Mouse (Mus musculus) frontal cortex, adult (tissue): ENCODE results near the gene Gm26661.
A peak's percentile ranks its signal among the peaks of the same experiment; 100 is the strongest.

Experiments
- ATAC-seq: cut with Nextera tagmentation; 2 replicates; pipeline ENCODE4 v1.9.2; 2017; ENCODE audit warnings: mild to moderate bottlenecking, moderate library complexity, mixed read lengths; ENCODE audit not compliant: low TSS enrichment

Gene Gm26661

DNA sequence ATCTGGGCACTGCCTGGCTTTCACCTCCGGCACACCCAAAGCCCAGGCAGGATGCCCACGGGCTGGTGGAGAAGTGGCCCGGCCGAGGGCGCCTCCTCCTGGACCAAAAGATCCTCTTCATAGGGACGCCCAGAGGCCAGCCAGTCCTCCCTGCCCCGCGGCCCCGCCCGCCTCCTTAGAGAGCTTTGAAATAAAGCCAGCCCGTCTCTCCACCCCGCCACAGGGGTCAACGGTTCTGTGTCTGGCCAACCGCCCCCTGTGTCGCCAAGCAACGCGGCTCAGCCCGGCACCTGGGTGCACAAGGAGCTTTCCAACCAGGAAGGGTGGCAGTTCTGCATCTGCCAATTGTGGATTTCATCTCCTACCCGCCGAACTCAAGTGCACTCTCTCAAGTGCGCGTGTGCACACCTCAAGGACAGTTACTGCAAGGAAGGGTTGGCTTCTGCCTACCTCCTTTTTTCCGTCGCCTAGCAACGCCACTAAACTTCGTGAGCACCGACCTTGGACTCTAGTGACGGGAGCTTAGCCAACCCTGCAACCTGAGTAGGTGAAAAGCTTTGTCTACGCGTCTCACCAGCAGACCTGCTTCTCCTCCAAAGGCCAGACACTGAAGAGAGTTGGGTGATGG is at the start of gene Gm26661:
Gene Gm26661 (plus strand): TSS at position 56 of the 628 bp plus-strand sequence.
- ATAC-seq: peak; percentile 88

- ATAC-seq: peak; percentile 84
Measured at GRCm38 (mm10) chr14:7748944-7749763, 42.2 kb upstream of the Gm26661 start.

- no peak; the same call in 1 of the 2 replicates for ATAC-seq
Measured at GRCm38 (mm10) chr14:7749764-7750089, 41.7 kb upstream of the Gm26661 start.

GRCm38 (mm10) chr14:7765569-7766314 is 25.6 kb upstream of the Gm26661 start:
- peak; percentile 97 for ATAC-seq

DNA sequence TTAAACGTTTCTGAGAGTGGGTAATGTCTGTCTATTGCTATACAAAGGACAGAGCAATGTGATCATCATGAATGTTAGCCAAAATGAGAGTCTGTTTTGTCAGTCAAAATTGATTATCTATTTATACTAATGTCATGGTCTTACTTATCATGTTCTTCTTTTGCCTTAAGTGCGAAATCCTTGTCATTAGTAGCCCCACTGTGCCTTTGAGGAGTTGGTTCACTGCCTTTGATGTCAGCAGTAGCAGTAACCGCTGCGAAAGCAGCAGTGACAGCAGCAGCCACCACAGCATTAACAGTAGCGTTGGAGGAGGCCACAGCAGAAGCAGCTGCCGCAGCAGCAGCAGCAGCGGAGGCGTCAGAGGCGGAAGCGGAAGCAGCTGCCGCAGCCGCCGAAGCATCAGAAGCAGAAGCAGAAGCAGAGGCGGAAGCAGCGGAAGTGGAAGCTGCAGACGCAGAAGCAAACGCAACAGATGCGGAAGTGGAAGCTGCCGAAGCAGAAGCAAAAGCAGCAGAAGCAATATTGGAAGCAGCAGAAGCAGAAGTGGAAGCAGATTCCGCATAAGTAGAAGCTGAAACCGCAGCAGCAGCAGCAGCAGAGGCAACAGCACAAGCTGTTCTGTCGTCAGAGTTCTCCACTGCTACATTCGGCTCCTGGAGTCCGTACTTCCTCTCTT is 17.5 kb upstream of the Gm26661 start:
- peak; percentile 96 for ATAC-seq

DNA sequence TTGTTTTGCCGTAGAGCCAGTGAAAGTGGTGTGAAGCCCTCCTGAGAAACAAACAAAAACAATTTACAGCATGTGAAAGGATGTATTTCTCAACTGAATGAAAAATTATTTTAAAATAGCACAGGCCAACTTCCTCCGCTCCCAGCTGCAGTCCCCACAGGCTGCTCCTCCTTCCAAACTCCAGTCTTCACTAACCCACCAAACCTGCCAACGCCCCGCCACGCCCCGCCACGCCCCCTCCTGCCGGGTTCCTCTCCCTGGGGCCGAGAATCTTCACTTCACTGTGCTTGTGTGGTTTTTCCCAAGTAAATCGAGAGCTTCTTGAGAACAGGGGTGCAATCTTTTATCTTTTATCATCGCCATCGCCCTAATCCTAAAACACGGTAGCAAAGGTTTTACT is 5.3 kb upstream of the Gm26661 start:
- no peak for ATAC-seq

DNA sequence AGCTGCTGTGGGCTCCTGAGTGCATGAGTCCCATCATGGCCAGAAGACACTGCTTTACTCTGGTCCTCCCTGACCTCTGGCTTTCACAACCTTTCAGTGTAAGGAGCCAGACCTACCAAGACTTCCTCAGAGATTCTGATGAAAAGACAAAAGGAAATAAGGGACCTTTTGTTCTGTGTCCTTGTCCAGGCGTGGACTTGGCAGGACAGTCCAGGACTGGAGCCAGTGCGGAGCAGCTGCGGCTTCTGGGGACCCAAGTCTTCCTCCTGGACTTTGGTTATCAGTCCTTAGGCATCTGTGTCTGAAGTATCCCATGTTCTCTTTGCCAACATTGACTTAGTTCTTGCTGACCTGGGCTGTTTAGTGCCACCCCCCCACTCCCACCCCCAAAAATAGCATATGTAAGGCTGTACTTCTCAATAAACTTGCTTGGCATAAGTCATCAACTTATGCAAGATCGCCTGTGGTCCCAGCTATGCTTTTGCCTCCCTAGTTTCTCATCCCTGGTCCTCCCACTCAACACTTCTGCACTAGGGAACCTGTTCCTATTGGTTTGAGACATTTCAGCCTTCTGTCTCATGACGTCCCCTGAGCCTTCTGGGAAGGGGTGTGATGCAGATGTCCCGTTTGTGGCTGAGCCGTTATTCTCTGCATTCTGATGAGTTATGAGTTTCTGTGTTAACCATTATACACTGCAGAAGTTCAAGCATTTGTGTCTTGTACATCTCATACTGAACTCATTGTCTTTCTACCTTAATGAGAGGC is 1.9 kb upstream of the Gm26661 start:
- peak; percentile 91 for ATAC-seq

GRCm38 (mm10) chr14:7791061-7791531 is 291 bp upstream of the Gm26661 start:
- no peak; the same call in 1 of the 2 replicates for ATAC-seq

- no peak for ATAC-seq
Measured at GRCm38 (mm10) chr14:7795961-7796360, 4.6 kb downstream of the Gm26661 start.

GRCm38 (mm10) chr14:7800611-7801010 is 9.2 kb downstream of the Gm26661 start:
- no peak for ATAC-seq

DNA sequence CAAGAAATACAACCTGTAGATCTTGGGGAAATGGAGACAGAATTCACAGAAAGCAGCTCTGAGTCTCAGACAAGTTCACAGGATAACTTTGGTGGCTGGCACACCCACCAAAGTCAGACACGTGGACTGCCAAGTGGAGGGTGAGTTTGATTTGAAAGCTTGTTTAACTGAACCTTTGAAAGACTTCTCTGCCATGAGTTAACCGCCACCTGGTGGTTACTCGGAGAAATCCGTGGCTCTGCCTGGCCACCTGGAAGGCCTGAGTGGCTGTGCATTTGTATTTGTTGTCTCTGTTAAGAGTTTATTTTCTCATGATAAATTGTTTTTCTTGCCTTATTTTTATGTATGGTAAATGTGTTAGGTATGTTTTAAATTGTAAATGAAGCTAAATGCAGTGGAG is 10.4 kb downstream of the Gm26661 start:
- peak; percentile 96 for ATAC-seq

DNA sequence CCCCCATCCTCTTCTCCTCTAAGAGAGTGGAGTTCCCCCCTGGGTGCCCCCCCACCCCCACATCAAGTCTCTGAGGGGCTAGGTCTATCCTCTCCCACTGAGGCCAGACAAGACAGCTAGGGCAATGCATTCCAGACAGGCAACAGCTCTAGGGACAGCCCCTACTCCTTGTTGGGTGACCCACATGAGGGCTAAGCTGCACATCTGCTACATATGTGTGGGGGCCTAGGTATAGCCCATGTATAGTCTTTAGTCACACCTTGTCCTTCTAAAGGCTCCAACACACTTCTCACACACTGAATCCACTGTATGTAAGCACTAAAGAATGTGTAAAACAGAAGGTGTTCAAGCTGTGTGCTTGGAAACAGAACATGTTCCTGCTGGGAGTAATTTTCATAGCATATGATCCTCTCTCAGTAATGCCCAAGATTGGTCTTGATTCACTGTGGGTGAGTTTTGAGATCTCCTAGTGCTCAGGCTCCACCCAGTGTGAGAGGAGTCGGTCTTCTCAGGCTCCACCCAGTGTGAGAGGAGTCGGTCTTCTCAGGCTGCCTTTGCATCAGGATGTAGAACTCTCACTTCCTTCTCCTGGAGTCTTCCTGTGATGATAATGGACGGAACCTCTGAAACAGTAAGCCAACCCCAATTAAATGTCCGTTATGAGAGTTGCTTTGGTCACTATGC is 12.6 kb downstream of the Gm26661 start:
- 0 out of 2 replicates have a peak, but pooled peaks have one; percentile 22 for ATAC-seq

- ATAC-seq: no peak
Measured at GRCm38 (mm10) chr14:7804558-7804905, 13.1 kb downstream of the Gm26661 start.

DNA sequence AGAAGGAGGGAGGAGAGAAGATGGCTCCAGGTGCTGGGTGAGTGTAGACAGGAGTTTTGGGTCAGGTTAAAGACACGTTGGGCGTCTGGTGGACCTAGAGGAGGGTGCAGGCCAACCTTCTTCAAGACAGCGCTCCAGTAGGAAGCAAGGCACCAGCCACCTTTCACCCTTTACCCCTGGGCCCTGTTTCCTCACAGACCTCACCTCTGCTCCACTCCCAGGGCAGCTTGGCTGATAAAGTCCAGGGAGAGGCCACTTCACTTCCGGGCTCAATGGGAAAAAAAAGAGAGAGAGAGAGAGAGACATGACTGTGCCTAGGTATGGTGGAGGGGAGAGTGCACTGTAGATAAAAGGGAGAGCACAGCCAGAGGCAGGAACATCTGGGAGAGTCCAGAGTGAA is 16.3 kb downstream of the Gm26661 start:
- no peak for ATAC-seq

DNA sequence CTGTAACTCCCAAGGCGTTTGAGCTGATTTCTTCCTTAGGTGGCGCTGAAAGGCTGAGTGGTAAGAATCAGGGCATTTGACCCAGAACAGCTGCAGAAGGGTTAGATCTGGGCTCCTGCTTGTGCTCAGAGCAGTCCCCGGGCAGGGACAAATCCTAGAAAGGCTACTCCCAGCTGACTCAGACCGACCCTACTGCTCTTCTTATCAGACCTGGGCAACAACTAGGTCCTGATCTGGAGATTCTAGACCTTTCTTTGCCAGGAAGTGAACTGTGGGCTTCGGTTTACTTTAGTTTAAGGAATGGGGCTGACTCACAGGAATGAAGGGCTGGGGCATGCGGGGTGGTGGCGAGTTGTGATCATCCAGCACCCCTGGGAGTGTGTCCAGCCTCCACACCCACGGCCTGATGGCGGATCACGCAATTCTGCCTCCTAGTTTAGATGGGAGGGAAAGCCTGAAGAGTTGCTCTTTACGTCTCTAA is 17.2 kb downstream of the Gm26661 start:
- ATAC-seq: peak; percentile 75

DNA sequence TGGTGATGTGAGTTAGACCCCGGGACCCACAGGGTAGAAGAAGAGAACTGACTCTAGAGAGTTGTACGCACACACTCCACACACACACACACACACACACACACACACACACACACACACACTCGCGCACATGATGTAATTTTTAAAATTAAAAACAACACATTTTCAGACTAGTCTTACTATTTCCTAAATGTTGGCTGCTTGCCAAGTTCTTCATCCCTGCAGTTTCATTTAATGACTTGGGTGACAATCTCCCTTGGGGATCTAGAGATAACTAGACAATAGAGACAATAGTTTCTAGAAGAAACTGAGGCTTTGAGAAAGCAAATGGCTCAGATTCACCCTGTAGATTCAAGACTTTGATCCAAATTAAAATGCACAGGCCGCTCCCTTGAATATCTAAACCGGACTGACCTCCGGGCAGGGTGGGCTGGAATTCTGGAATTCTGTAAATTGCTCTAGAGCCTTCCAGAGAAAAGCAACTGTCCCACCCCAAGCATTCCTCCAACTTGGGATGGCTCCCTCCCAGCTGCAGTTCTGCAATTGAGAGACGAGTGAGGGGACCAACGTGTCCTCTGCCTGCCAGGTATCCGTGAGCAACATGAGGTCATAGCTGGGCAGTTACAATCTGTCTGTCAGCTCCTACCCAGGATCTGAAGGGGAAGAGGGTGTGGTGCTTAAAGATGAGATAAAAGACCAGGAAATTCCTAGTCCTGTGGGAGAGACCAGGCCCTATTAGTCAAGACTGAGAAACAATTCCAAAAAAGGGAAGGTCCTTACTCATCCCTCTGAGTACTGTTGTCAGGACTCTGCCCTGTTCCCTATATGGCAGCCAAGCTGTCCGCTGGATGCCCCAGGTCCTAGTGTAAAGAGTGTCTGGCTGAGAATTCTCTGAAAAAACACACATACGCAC is 17.9 kb downstream of the Gm26661 start:
- no peak for ATAC-seq

DNA sequence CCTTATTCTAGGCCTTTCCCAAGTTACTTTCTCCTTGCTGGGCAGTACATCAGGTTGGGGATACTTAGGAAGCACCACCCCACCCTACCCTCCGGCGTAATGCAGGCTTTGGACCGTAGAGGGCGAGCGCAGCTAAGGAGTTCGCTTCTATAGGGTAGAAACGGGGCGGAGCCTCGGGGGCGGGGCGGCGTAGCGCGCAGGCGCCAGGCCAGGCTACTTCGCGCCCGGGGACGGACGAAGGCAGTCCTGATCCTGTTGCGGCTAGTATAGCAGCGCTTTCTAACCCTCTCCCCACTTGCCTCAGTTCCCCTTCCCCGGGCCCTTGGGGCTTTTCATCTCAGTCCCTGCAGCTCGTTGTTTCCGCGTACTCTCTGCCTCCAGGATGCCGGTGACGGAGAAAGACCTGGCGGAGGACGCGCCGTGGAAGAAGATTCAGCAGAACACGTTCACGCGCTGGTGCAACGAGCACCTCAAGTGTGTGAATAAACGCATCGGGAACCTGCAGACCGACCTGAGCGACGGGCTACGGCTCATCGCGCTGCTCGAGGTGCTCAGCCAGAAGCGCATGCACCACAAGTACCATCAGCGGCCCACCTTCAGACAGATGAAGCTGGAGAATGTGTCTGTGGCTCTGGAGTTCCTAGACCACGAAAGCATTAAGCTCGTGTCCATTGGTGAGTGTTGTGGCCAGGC is 26.5 kb downstream of the Gm26661 start, which contains the start of gene Flnb:
Gene Flnb (plus strand): TSS at position 188 of the 693 bp plus-strand sequence.
- peak; percentile 89 for ATAC-seq

DNA sequence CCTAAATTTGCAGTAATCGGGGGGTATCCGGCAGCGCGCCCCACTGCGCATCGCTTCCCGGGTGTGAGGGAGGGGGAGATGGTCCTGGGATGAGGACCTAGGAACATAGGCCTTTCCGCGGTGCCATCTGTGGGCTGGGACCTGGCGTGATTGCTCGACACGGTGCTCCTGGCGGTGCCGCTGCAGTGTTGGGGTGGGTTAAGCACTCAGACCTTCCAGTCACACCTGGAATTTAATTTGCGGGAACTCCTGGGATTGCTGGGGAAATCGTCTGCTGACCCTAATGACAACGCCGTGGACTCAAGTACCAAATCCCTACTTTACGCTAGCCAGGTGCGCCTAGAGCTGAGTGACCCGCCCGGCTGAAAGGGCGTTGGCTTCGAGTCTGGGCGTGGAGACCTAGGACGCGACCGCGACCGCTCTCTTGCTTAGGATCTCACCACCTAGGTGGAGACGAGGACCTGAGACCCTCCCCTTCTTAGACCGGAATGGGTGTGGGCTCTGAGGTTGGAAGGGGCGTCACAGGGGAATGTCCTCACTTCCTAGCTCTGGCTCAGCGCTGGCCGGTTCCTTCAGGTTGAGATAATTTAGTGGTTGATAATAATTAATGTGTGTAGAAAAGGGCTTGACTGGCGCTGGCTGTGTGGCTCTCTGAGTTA is 27.2 kb downstream of the Gm26661 start:
- ATAC-seq: peak; percentile 17; the same call in 1 of the 2 replicates
